Mouse (Mus musculus) bone marrow macrophage, adult 2 months (primary cell): ENCODE data around the gene Zfp354c. TPM values are rescaled to one million over a fixed set of nuclear protein-coding genes. Genes with fewer than 3 reads are reported as not detected.

Source experiments
- H3K27ac ChIP-seq: 2 replicates; pipeline ENCODE4 v1.5.1; 2012; ENCODE audit warnings: low read depth, low read length; ENCODE audit not compliant: insufficient read depth
- H3K4me1 ChIP-seq: 2 replicates; pipeline ENCODE4 v1.6.1; 2012; ENCODE audit warnings: low read length; ENCODE audit not compliant: control insufficient read depth, insufficient read depth
- H3K4me3 ChIP-seq: 2 replicates; pipeline ENCODE4 v1.5.1; 2012; ENCODE audit warnings: mild to moderate bottlenecking, low read length, moderate library complexity; ENCODE audit not compliant: insufficient read depth
- CTCF ChIP-seq: IDR thresholded peaks from 2 replicates; pipeline ENCODE4 v1.5.1; 2012; ENCODE audit warnings: low read depth, mild to moderate bottlenecking, low read length, moderate library complexity
- POLR2A ChIP-seq: IDR thresholded peaks from 2 replicates; pipeline ENCODE4 v1.6.1; 2012; ENCODE audit warnings: mild to moderate bottlenecking, low read depth, low read length, borderline replicate concordance
- polyA plus RNA-seq: library from polyadenylated mRNA; stranded (reverse); fragments of >200 nt; gene quantifications from 2 replicates; pipeline ENCODE4 v1.2.4, GENCODE M21; 2012; ENCODE audit not compliant: missing spikeins, insufficient read depth, insufficient read length

The Zfp354c gene
- polyA plus RNA-seq, 1 experiment, result 0.82 TPM

DNA sequence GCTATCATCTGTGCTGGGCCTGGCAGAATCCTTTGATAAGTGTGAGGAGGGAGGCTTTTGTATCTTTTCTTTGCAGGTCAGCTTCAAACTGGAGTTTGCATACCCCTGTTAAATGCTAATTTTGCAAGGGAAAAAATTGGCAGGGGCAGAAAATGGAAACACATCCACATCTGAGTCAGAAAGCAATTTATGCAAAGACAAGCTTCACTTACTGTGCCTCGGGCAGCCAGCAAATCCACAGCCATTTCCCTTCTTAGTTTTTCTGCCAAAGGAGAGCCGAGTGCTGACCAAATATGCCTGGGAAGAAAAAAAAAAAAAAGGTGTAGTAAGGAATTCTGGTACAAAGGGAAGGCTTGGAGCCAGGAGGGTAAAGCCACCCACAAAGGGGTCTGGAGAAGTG lies 1.3 kb downstream of the Zfp354c start:
- TF ChIP-seq POLR2A (no peak), CTCF (no peak)
- Histone ChIP-seq H3K4me3 (no peak overlapping the region), H3K27ac (no peak overlapping the region), H3K4me1 (peaks cover 3% of the 10 kb centered on the region)

GRCm38 (mm10) chr11:50814233-50814632 lies 13.3 kb downstream of the Zfp354c start:
- TF ChIP-seq POLR2A (no peak), CTCF (no peak)
- H3K27ac ChIP-seq, result no peak overlapping the region

GRCm38 (mm10) chr11:50798836-50799235 lies 28.7 kb downstream of the Zfp354c start:
- Histone ChIP-seq H3K4me3 (no peak overlapping the region), H3K4me1 (no peaks in the 10 kb centered on the region), H3K27ac (no peak overlapping the region)
- TF ChIP-seq CTCF, result no peak

More at GRCm38 (mm10) chr11:50814233-50814632, 13.3 kb downstream of the Zfp354c start:
- no peaks in the 10 kb centered on the region for H3K4me1 ChIP-seq
- no peak overlapping the region for H3K4me3 ChIP-seq

- no peak overlapping the region for H3K27ac ChIP-seq
Measured at GRCm38 (mm10) chr11:50797674-50798073, 29.9 kb downstream of the Zfp354c start.

GRCm38 (mm10) chr11:50771006-50771405 lies 56.5 kb downstream of the Zfp354c start:
- no peak for TF ChIP-seq POLR2A
- no peak for TF ChIP-seq CTCF
- H3K4me3 ChIP-seq, result no peak overlapping the region
- no peak overlapping the region for H3K27ac ChIP-seq
- no peaks in the 10 kb centered on the region for H3K4me1 ChIP-seq

More at GRCm38 (mm10) chr11:50797674-50798073, 29.9 kb downstream of the Zfp354c start:
- TF ChIP-seq CTCF (no peak), POLR2A (no peak)
- H3K4me3 ChIP-seq, result no peak overlapping the region
- no peaks in the 10 kb centered on the region for H3K4me1 ChIP-seq

- TF ChIP-seq CTCF, result peak; percentile 82
- TF ChIP-seq POLR2A, result no peak
- Histone ChIP-seq H3K4me1 (no peaks in the 10 kb centered on the region), H3K4me3 (no peak overlapping the region), H3K27ac (no peak overlapping the region)
Measured at GRCm38 (mm10) chr11:50768995-50769749, 58.4 kb downstream of the Zfp354c start.

GRCm38 (mm10) chr11:50767039-50767438 lies 60.5 kb downstream of the Zfp354c start:
- Histone ChIP-seq H3K4me3 (no peak overlapping the region), H3K4me1 (no peaks in the 10 kb centered on the region), H3K27ac (no peak overlapping the region)
- TF ChIP-seq CTCF (no peak), POLR2A (no peak)

- no peak overlapping the region for H3K27ac ChIP-seq
- H3K4me1 ChIP-seq, result no peaks in the 10 kb centered on the region
- H3K4me3 ChIP-seq, result no peak overlapping the region
- TF ChIP-seq POLR2A, result no peak
- TF ChIP-seq CTCF, result no peak
Measured at GRCm38 (mm10) chr11:50766461-50766860, 61.1 kb downstream of the Zfp354c start.

Other genes with a start within 250 kb of the Zfp354c start
- gene Adamts2, start 225.6 kb downstream of the Zfp354c start, polyA plus RNA-seq, result 0.36 and 1.0 TPM in 2 replicates
- gene Zfp879, start 13.8 kb upstream of the Zfp354c start, polyA plus RNA-seq, result not detected in 2 replicates
- not detected in 2 replicates for gene Grm6, start 23.0 kb upstream of the Zfp354c start, polyA plus RNA-seq
- gene Zfp454, start 59.9 kb upstream of the Zfp354c start, polyA plus RNA-seq, result not detected in 2 replicates
- gene Zfp2, start 88.4 kb upstream of the Zfp354c start, polyA plus RNA-seq, result 0.80 and 2.0 TPM in 2 replicates
- gene Zfp354b, start 103.9 kb upstream of the Zfp354c start, polyA plus RNA-seq, result not detected in 2 replicates
- gene 4933414I15Rik, start 116.0 kb upstream of the Zfp354c start, polyA plus RNA-seq, result not detected in 2 replicates
- not detected in 2 replicates for gene Prop1, start 126.0 kb upstream of the Zfp354c start, polyA plus RNA-seq
- gene Olfr1378, start 138.8 kb upstream of the Zfp354c start, polyA plus RNA-seq, result not detected in 2 replicates
- not detected in 2 replicates for gene Olfr1377, start 154.2 kb upstream of the Zfp354c start, polyA plus RNA-seq
- gene Olfr51, start 175.9 kb upstream of the Zfp354c start, polyA plus RNA-seq, result not detected in 2 replicates
- gene Olfr54, start 186.5 kb upstream of the Zfp354c start, polyA plus RNA-seq, result not detected in 2 replicates
- not detected in 2 replicates for gene Olfr1375, start 220.4 kb upstream of the Zfp354c start, polyA plus RNA-seq
- gene Zfp354a, start 231.5 kb upstream of the Zfp354c start, polyA plus RNA-seq, result not detected in 2 replicates